Mouse (Mus musculus) testis, adult 2 months (tissue): ENCODE results near the gene Cacna2d4. TPM values are rescaled to one million over a fixed set of nuclear protein-coding genes. Genes with fewer than 3 reads are reported as not detected.
"Not testable (repeated sequence)": the region's sequence is repeated elsewhere in the genome, so short reads cannot be mapped to it uniquely, and the experiment has no call there.

Experiments
- H3K27ac ChIP-seq: fragments of 200-500 bp; 2 replicates; pipeline ENCODE4 v1.5.1; 2012; ENCODE audit warnings: low read depth, low read length; ENCODE audit not compliant: control insufficient read depth, insufficient read depth
- H3K27me3 ChIP-seq: fragments of 200-500 bp; 2 replicates; pipeline ENCODE4 v1.6.1; 2012; ENCODE audit warnings: mild to moderate bottlenecking, low read length, moderate library complexity; ENCODE audit not compliant: control insufficient read depth, insufficient read depth
- H3K36me3 ChIP-seq: fragments of 200-500 bp; 2 replicates; pipeline ENCODE4 v1.6.1; 2012; ENCODE audit warnings: mild to moderate bottlenecking, low read length; ENCODE audit not compliant: control insufficient read depth, insufficient read depth
- H3K4me1 ChIP-seq: fragments of 200-500 bp; 2 replicates; pipeline ENCODE4 v1.6.1; 2012; ENCODE audit warnings: low read length; ENCODE audit not compliant: control insufficient read depth, insufficient read depth
- H3K4me3 ChIP-seq: fragments of 200-500 bp; 2 replicates; pipeline ENCODE4 v1.5.1; 2012; ENCODE audit warnings: low read depth, mild to moderate bottlenecking, low read length, moderate library complexity, mixed read lengths; ENCODE audit not compliant: control insufficient read depth
- CTCF ChIP-seq: fragments of 200-500 bp; IDR thresholded peaks from 2 replicates; pipeline ENCODE4 v1.5.1; 2012; ENCODE audit warnings: low read depth, mild to moderate bottlenecking, inconsistent platforms, low read length, moderate library complexity; ENCODE audit not compliant: control insufficient read depth, insufficient read depth, insufficient replicate concordance
- POLR2A ChIP-seq: fragments of 200-500 bp; IDR thresholded peaks from 2 replicates; pipeline ENCODE4 v1.6.1; 2012; ENCODE audit warnings: low read depth, mild to moderate bottlenecking, inconsistent platforms, low read length, moderate library complexity; ENCODE audit not compliant: control insufficient read depth
- polyA plus RNA-seq: library from polyadenylated mRNA; depleted of rRNA; stranded (reverse); fragments of >200 nt; gene quantifications from 2 replicates; pipeline ENCODE4 v1.2.3, GENCODE M21; 2012

The Cacna2d4 gene
- polyA plus RNA-seq, 1 experiment: 0.05 TPM

DNA sequence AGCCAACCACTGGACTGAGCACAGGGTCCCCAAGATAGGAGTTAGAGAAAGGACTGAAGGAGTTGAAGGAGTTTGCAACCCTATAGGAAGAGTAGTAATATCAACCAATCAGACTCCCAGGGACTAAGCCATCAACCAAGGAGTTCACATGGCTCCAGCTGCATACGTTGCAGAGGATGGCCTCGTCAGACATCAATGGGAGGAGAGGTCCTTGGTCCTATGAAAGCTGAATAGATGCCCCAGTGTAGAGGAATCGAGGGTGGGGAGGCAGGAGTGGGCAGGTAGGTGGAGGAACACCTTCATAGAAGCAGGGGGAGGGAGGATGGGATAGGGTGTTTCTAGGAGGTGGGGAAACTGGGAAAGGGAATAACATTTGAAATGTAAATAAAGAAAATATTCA lies 31.4 kb upstream of the Cacna2d4 start:
- no peaks in the 10 kb centered on the region; the same call in none of the 2 replicates for H3K36me3 ChIP-seq
- no peak overlapping the region for H3K4me3 ChIP-seq
- TF ChIP-seq CTCF: no peak
- TF ChIP-seq POLR2A: no peak
- H3K27ac ChIP-seq: no peak overlapping the region
- H3K27me3 ChIP-seq: no peaks in the 10 kb centered on the region
- H3K4me1 ChIP-seq: no peaks in the 10 kb centered on the region

DNA sequence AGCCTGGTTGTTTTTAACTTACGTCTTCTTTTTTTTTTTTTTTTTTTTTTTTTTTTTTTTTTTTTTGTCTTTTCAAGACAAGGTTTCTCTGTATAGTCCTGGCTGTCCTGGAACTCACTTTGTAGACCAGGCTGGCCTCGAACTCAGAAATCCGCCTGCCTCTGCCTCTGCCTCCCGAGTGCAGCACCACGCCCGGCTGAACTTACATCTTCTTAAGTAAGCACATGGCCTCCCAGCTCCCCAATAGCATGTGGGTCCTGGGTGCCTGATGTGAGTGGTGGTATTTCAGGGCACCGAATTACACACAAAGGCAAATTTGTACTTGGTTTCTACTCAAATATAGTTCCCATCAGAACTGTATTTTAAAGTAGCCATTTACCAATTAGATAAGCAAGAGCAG lies 30.3 kb upstream of the Cacna2d4 start:
- not testable (repeated sequence) for H3K36me3 ChIP-seq, H3K27ac ChIP-seq, H3K27me3 ChIP-seq, H3K4me3 ChIP-seq, H3K4me1 ChIP-seq

- no peak overlapping the region for H3K27ac ChIP-seq
- H3K36me3 ChIP-seq: peaks cover 1% of the 10 kb centered on the region; the same call in 1 of the 2 replicates
- TF ChIP-seq POLR2A (no peak), CTCF (no peak)
- no peak overlapping the region for H3K4me3 ChIP-seq
- no peaks in the 10 kb centered on the region for H3K4me1 ChIP-seq
- no peaks in the 10 kb centered on the region for H3K27me3 ChIP-seq
Observed at GRCm38 (mm10) chr6:119213375-119213774, 23.0 kb upstream of the Cacna2d4 start.

GRCm38 (mm10) chr6:119214190-119214589 lies 22.1 kb upstream of the Cacna2d4 start:
- Histone ChIP-seq H3K27me3 (no peaks in the 10 kb centered on the region), H3K4me3 (no peak overlapping the region), H3K36me3 (peaks cover 1% of the 10 kb centered on the region; the same call in 1 of the 2 replicates), H3K27ac (no peak overlapping the region), H3K4me1 (no peaks in the 10 kb centered on the region)
- TF ChIP-seq POLR2A (no peak), CTCF (no peak)

- Histone ChIP-seq H3K36me3 (peaks cover 1% of the 10 kb centered on the region; the same call in 1 of the 2 replicates), H3K27me3 (no peaks in the 10 kb centered on the region), H3K27ac (no peak overlapping the region), H3K4me1 (no peaks in the 10 kb centered on the region), H3K4me3 (no peak overlapping the region)
- no peak for TF ChIP-seq CTCF
- TF ChIP-seq POLR2A: no peak
Observed at GRCm38 (mm10) chr6:119215040-119215613, 21.2 kb upstream of the Cacna2d4 start.

DNA sequence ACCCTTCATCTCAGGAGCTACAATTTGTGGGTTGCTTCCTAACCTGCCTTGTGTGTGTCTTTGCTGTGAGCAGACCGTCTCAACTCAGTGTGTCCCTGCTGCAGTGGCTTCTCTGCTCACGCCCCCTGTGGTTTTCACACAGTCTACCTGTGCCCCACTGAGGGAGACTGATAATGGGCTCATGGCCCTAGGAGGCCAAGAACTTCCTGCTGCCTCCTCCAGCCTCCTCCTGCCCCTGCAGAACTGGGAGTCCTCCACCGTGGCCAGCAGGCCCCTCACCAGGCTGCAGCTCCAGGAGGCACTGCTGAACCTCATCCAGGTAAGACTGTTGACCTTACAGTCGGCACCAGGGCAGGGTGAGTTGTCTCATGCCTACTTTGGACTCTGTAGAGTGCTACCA lies 18.7 kb upstream of the Cacna2d4 start:
- TF ChIP-seq POLR2A (no peak), CTCF (no peak)
- no peak overlapping the region for H3K4me3 ChIP-seq
- no peak overlapping the region for H3K27ac ChIP-seq
- H3K4me1 ChIP-seq: no peaks in the 10 kb centered on the region; the same call in 1 of the 2 replicates
- H3K36me3 ChIP-seq: peaks cover 1% of the 10 kb centered on the region; the same call in 1 of the 2 replicates
- H3K27me3 ChIP-seq: no peaks in the 10 kb centered on the region

- Histone ChIP-seq H3K4me1 (no peaks in the 10 kb centered on the region; the same call in 1 of the 2 replicates), H3K27me3 (no peaks in the 10 kb centered on the region), H3K27ac (no peak overlapping the region), H3K36me3 (peaks cover 1% of the 10 kb centered on the region; the same call in 1 of the 2 replicates), H3K4me3 (no peak overlapping the region)
- TF ChIP-seq POLR2A: no peak
Observed at GRCm38 (mm10) chr6:119218591-119218990, 17.7 kb upstream of the Cacna2d4 start.

DNA sequence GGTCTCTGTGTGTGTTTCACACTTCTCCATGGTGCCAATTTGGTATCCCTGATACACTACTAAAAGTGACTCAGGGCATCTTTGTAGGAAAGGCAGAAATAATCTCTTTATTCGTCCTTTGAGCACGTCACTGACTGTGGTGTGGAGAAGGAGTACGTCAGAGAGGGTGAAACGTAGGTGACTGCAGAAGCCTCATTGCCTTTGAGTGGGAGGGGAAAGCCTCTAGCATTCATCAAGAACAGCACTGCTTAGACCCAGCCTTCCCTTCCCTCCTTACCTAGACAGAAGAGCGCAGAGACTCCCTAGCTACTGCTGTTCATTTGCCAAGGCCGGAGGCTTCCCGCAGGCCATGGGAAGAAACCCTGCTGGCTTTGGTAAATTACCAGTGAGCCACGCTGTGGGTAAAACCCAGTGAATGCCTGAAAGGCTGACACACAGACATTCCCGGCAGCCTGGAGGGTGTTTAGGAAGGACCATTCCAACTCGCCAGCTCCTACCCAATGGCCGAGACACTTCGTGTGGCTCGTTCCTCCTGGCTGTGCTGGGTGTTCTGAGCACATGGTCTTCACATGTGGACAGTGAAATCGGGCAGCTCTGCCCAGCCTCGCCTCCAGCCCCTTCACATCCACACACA lies 17.0 kb upstream of the Cacna2d4 start:
- TF ChIP-seq CTCF (no peak), POLR2A (no peak)
- Histone ChIP-seq H3K4me3 (no peak overlapping the region), H3K27me3 (no peaks in the 10 kb centered on the region), H3K36me3 (peaks cover under 1% of the 10 kb centered on the region; the same call in 1 of the 2 replicates), H3K27ac (no peak overlapping the region), H3K4me1 (no peaks in the 10 kb centered on the region; the same call in 1 of the 2 replicates)
